Mouse (Mus musculus): ENCODE data around the gene Macrod1. TPM values are rescaled to one million over a fixed set of nuclear protein-coding genes. Genes with fewer than 3 reads are reported as not detected.

The Macrod1 gene
- polyA plus RNA-seq, 1 experiment from 2014 or later, result 16.0 TPM

DNA sequence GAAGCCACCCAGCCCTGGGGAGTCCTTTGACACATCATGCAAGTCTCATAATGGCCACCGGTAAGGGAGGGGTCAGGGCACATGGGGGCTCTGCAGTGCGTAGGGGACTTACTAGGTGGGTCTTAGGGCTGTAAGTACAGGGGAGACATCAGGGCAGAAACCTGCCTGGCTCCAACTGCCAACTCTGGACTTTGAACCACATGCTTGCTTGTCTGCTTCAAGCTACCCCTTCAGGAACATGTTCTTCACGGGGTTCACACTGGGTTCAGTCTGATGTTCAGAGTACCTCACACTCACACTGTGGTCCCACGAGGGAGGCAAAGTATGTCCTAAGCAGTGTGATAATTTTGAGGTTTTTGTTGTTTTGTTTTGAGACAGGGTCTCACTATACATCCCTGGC lies 82.7 kb downstream of the Macrod1 start:
- WGBS, result 68% methylated on average over 4 of the region's 4 CpGs
- H3K4me3 ChIP-seq (ENCODE audit: low read depth, low read length), result no peak overlapping the region
- DNase-seq (ENCODE audit: low spot score) (no peak), ATAC-seq (no peak)
- H3K9me3 ChIP-seq (ENCODE audit: low read length), result no peaks in the 10 kb centered on the region
- no peaks in the 10 kb centered on the region for H3K27me3 ChIP-seq (replicated peaks; ENCODE audit: insufficient read depth, low read length)
- no peak overlapping the region for H3K4me2 ChIP-seq (replicated peaks; ENCODE audit: low read depth, low read length)
- no peak overlapping the region for H3K9ac ChIP-seq (replicated peaks; ENCODE audit: low read depth)
- H3K36me3 ChIP-seq (ENCODE audit: insufficient read depth, low read length), result no peaks in the 10 kb centered on the region
- H3K27ac ChIP-seq (ENCODE audit: low read length), result no peak overlapping the region
- 0 out of 2 replicates have a peak, but pooled peaks cover 8% of the 10 kb centered on the region for H3K4me1 ChIP-seq (ENCODE audit: insufficient read depth, low read depth, low read length)
- no peak for TF ChIP-seq EP300 (IDR thresholded peaks at IDR 0.05)
- no peak for TF ChIP-seq CTCF (IDR thresholded peaks at IDR 0.05)

GRCm38 (mm10) chr19:7140373-7140772 lies 83.8 kb downstream of the Macrod1 start:
- H3K27ac ChIP-seq (ENCODE audit: low read length), result no peak overlapping the region
- DNase-seq (ENCODE audit: low spot score) (no peak), ATAC-seq (no peak)
- no peak overlapping the region for H3K4me3 ChIP-seq (ENCODE audit: low read depth, low read length)
- H3K4me1 ChIP-seq (ENCODE audit: insufficient read depth, low read depth, low read length), result 0 out of 2 replicates have a peak, but pooled peaks cover 8% of the 10 kb centered on the region
- H3K27me3 ChIP-seq (replicated peaks; ENCODE audit: insufficient read depth, low read length), result no peaks in the 10 kb centered on the region
- no peaks in the 10 kb centered on the region for H3K9me3 ChIP-seq (ENCODE audit: low read length)
- TF ChIP-seq EP300 (IDR thresholded peaks at IDR 0.05) (no peak), CTCF (IDR thresholded peaks at IDR 0.05) (no peak)
- H3K9ac ChIP-seq (replicated peaks; ENCODE audit: low read depth), result no peak overlapping the region
- no peaks in the 10 kb centered on the region for H3K36me3 ChIP-seq (ENCODE audit: insufficient read depth, low read length)
- H3K4me2 ChIP-seq (replicated peaks; ENCODE audit: low read depth, low read length), result no peak overlapping the region
- 62% methylated on average over 6 of the region's 6 CpGs for WGBS

DNA sequence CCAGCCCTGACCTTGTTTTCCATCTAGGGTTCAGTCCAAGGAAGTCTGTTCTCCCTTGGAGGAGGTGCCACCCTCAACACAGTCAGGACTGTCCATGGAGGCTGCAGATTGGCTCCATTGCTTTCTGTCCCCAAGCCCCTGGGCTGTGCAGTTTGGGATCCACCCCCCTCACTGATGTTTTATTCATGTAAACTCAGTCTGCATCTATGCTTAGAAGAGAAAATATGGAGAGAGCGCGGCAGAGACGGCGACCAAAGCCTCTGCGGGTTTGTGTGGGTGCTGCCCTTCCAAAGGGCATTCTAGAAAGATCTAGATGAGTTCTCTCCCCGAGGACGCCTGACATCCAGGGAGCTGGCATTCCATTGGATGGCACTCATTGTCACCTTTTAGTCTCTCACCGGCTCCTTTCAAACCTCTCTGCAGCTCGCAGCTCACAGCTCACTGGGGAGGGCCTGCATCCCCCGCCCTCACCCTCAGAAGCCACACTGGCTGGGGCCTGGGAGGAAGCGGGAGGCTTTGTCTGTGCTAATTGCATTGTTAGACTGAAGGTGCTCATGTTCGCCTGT lies 84.3 kb downstream of the Macrod1 start:
- WGBS, result 73% methylated on average over 12 of the region's 12 CpGs

GRCm38 (mm10) chr19:7142207-7142915 lies 85.8 kb downstream of the Macrod1 start:
- H3K9me3 ChIP-seq (ENCODE audit: low read length), result no peaks in the 10 kb centered on the region
- 0 out of 2 replicates have a peak, but pooled peaks cover 4% of the 10 kb centered on the region for H3K4me1 ChIP-seq (ENCODE audit: insufficient read depth, low read depth, low read length)
- 42% methylated on average over 5 of the region's 5 CpGs for WGBS
- H3K4me3 ChIP-seq (ENCODE audit: low read depth, low read length), result no peak overlapping the region
- no peaks in the 10 kb centered on the region for H3K27me3 ChIP-seq (replicated peaks; ENCODE audit: insufficient read depth, low read length)
- TF ChIP-seq EP300 (IDR thresholded peaks at IDR 0.05) (no peak), CTCF (IDR thresholded peaks at IDR 0.05) (no peak)
- DNase-seq (ENCODE audit: low spot score) (no peak), ATAC-seq (no peak)
- H3K9ac ChIP-seq (replicated peaks; ENCODE audit: low read depth), result no peak overlapping the region
- no peaks in the 10 kb centered on the region for H3K36me3 ChIP-seq (ENCODE audit: insufficient read depth, low read length)
- H3K4me2 ChIP-seq (replicated peaks; ENCODE audit: low read depth, low read length), result no peak overlapping the region
- H3K27ac ChIP-seq (ENCODE audit: low read length), result no peak overlapping the region

More for the DNA sequence above, 84.3 kb downstream of the Macrod1 start:
- Histone ChIP-seq H3K4me3 (ENCODE audit: low read depth, low read length) (no peak overlapping the region), H3K36me3 (ENCODE audit: insufficient read depth, low read length) (no peaks in the 10 kb centered on the region), H3K9me3 (ENCODE audit: low read length) (no peaks in the 10 kb centered on the region), H3K9ac (replicated peaks; ENCODE audit: low read depth) (no peak overlapping the region), H3K4me1 (ENCODE audit: insufficient read depth, low read depth, low read length) (0 out of 2 replicates have a peak, but pooled peaks cover 7% of the 10 kb centered on the region), H3K4me2 (replicated peaks; ENCODE audit: low read depth, low read length) (no peak overlapping the region), H3K27ac (ENCODE audit: low read length) (no peak overlapping the region), H3K27me3 (replicated peaks; ENCODE audit: insufficient read depth, low read length) (no peaks in the 10 kb centered on the region)
- TF ChIP-seq EP300 (IDR thresholded peaks at IDR 0.05), result no peak
- TF ChIP-seq CTCF (IDR thresholded peaks at IDR 0.05), result no peak
- DNase-seq (ENCODE audit: low spot score) (no peak), ATAC-seq (no peak)

GRCm38 (mm10) chr19:7143854-7144253 lies 87.2 kb downstream of the Macrod1 start:
- peak; percentile 63 for ATAC-seq
- Histone ChIP-seq H3K9me3 (ENCODE audit: low read length) (no peaks in the 10 kb centered on the region), H3K36me3 (ENCODE audit: insufficient read depth, low read length) (no peaks in the 10 kb centered on the region), H3K9ac (replicated peaks; ENCODE audit: low read depth) (no peak overlapping the region), H3K27me3 (replicated peaks; ENCODE audit: insufficient read depth, low read length) (no peaks in the 10 kb centered on the region), H3K4me3 (ENCODE audit: low read depth, low read length) (no peak overlapping the region), H3K4me2 (replicated peaks; ENCODE audit: low read depth, low read length) (peak overlapping the region; percentile 49), H3K27ac (ENCODE audit: low read length) (no peak overlapping the region), H3K4me1 (ENCODE audit: insufficient read depth, low read depth, low read length) (0 out of 2 replicates have a peak, but pooled peaks cover 4% of the 10 kb centered on the region)
- under 1% methylated on average over 20 of the region's 20 CpGs for WGBS
- DNase-seq (ENCODE audit: low spot score), result peak; percentile 84
- TF ChIP-seq EP300 (IDR thresholded peaks at IDR 0.05) (no peak), CTCF (IDR thresholded peaks at IDR 0.05) (no peak)

GRCm38 (mm10) chr19:7144458-7144857 lies 87.8 kb downstream of the Macrod1 start:
- Histone ChIP-seq H3K4me1 (ENCODE audit: insufficient read depth, low read depth, low read length) (0 out of 2 replicates have a peak, but pooled peaks cover 4% of the 10 kb centered on the region), H3K9ac (replicated peaks; ENCODE audit: low read depth) (no peak overlapping the region), H3K36me3 (ENCODE audit: insufficient read depth, low read length) (no peaks in the 10 kb centered on the region), H3K27ac (ENCODE audit: low read length) (no peak overlapping the region), H3K4me2 (replicated peaks; ENCODE audit: low read depth, low read length) (no peak overlapping the region), H3K27me3 (replicated peaks; ENCODE audit: insufficient read depth, low read length) (no peaks in the 10 kb centered on the region), H3K4me3 (ENCODE audit: low read depth, low read length) (no peak overlapping the region), H3K9me3 (ENCODE audit: low read length) (no peaks in the 10 kb centered on the region)
- ATAC-seq, result no peak
- TF ChIP-seq EP300 (IDR thresholded peaks at IDR 0.05) (no peak), CTCF (IDR thresholded peaks at IDR 0.05) (no peak)
- WGBS, result 74% methylated on average over 3 of the region's 3 CpGs
- DNase-seq (ENCODE audit: low spot score), result no peak

All from lung, postnatal 0 days (tissue).